Mouse (Mus musculus): ENCODE measurements around the gene Slc22a18. TPM values are rescaled to one million over a fixed set of nuclear protein-coding genes. Genes with fewer than 3 reads are reported as not detected.

Gene Slc22a18
- total and polyA plus RNA-seq, 3 experiments: 0.48 to 2.0 (median 0.76) TPM

- H3K4me2 ChIP-seq (ENCODE audit: insufficient read depth, low read depth, poor library complexity, severe bottlenecking): no peak overlapping the region
- dilution Hi-C loops (cut with MboI; ENCODE audit: extremely low pct_ligation_motif_present, extremely low pct_unique_long_range_greater_than_20kb, low sequenced_read_pairs) (no loop called here), in situ Hi-C loops (cut with MboI; ENCODE audit: low pct_ligation_motif_present, low pct_unique_long_range_greater_than_20kb, low sequenced_read_pairs) (no loop called here)
- no peak overlapping the region for H3K9ac ChIP-seq (ENCODE audit: insufficient read depth, low read depth)
- H3K79me2 ChIP-seq (replicated peaks; ENCODE audit: control insufficient read depth, extremely low read depth, insufficient read depth, poor library complexity, severe bottlenecking): no peaks in the 10 kb centered on the region
- DNase-seq (ENCODE audit: extremely low read depth): no peak
- H3K27ac ChIP-seq (ENCODE audit: insufficient read depth, low read depth): no peak overlapping the region
- TF ChIP-seq GABPA (IDR thresholded peaks at IDR 0.05; ENCODE audit: insufficient replicate concordance, low read depth, low read length): no peak
- TF ChIP-seq MAZ (IDR thresholded peaks at IDR 0.05; ENCODE audit: low read depth, low read length): no peak
- no peak for TF ChIP-seq ZC3H11A (IDR thresholded peaks at IDR 0.05; ENCODE audit: low read depth, low read length)
- TF ChIP-seq SIN3A (IDR thresholded peaks at IDR 0.05; ENCODE audit: low read length): no peak
- TF ChIP-seq RAD21 (IDR thresholded peaks at IDR 0.05; ENCODE audit: low read depth, low read length): no peak
- TF ChIP-seq KAT2A (IDR thresholded peaks at IDR 0.05; ENCODE audit: insufficient replicate concordance, low read length): no peak
- TF ChIP-seq ZMIZ1 (IDR thresholded peaks at IDR 0.05; ENCODE audit: low read depth, low read length): no peak
- no peak for TF ChIP-seq USF2 (conservative IDR thresholded peaks at IDR 0.05; ENCODE audit: low read depth, low read length)
- TF ChIP-seq TBP (conservative IDR thresholded peaks at IDR 0.05; ENCODE audit: low read depth, low read length): no peak
- TF ChIP-seq MAFK (IDR thresholded peaks at IDR 0.05; ENCODE audit: insufficient replicate concordance, low read length): no peak
- no peak for TF ChIP-seq MXI1 (IDR thresholded peaks at IDR 0.05; ENCODE audit: low read depth, low read length)
- TF ChIP-seq USF1 (IDR thresholded peaks at IDR 0.05; ENCODE audit: low read depth, low read length): no peak
- no peak for TF ChIP-seq SMC3 (IDR thresholded peaks at IDR 0.05; ENCODE audit: low read depth, low read length)
- no peak for TF ChIP-seq CHD2 (IDR thresholded peaks at IDR 0.05; ENCODE audit: low read length)
- TF ChIP-seq ZKSCAN1 (IDR thresholded peaks at IDR 0.05; ENCODE audit: borderline replicate concordance, low read depth, low read length): no peak
- TF ChIP-seq MAX (IDR thresholded peaks at IDR 0.05; ENCODE audit: low read length): no peak
- TF ChIP-seq ZNF384 (IDR thresholded peaks at IDR 0.05; ENCODE audit: low read depth, low read length): no peak
- TF ChIP-seq CTCF (conservative IDR thresholded peaks at IDR 0.05 in 1 of 2, IDR thresholded peaks at IDR 0.05 in 1 of 2; ENCODE audit: low read depth in 2 of 2, low read length in 2 of 2): no peak
- no peak for TF ChIP-seq ELF1 (IDR thresholded peaks at IDR 0.05; ENCODE audit: low read depth, low read length)
- H3K4me1 ChIP-seq (ENCODE audit: control insufficient read depth in 1 of 2, insufficient read depth in 2 of 2): no peaks in the 10 kb centered on the region
- H3K36me3 ChIP-seq (replicated peaks in 1 of 2; ENCODE audit: control insufficient read depth in 1 of 2, insufficient read depth in 1 of 2, low read length in 1 of 2): no peaks in the 10 kb centered on the region
- no peak overlapping the region for H3K4me3 ChIP-seq (replicated peaks in 1 of 3; ENCODE audit: low read depth in 2 of 3, low read length in 2 of 3, poor library complexity in 1 of 3)
- peaks cover 34% of the 10 kb centered on the region for H3K9me3 ChIP-seq (replicated peaks; ENCODE audit: low read length)
- H3K27me3 ChIP-seq (replicated peaks): peaks cover 10% of the 10 kb centered on the region
Measured at GRCm38 (mm10) chr7:143461294-143461870, 12.2 kb upstream of the Slc22a18 start.

- dilution Hi-C loops (cut with MboI; ENCODE audit: extremely low pct_ligation_motif_present, extremely low pct_unique_long_range_greater_than_20kb, low sequenced_read_pairs): no loop called here
- no peak overlapping the region for H3K9ac ChIP-seq (ENCODE audit: insufficient read depth, low read depth)
- DNase-seq (ENCODE audit: extremely low read depth): no peak
- no peak overlapping the region for H3K4me3 ChIP-seq (replicated peaks in 1 of 3; ENCODE audit: low read depth in 2 of 3, low read length in 2 of 3, poor library complexity in 1 of 3)
- no peaks in the 10 kb centered on the region for H3K36me3 ChIP-seq (replicated peaks in 1 of 2; ENCODE audit: control insufficient read depth in 1 of 2, insufficient read depth in 1 of 2, low read length in 1 of 2)
- H3K27ac ChIP-seq (ENCODE audit: insufficient read depth, low read depth): no peak overlapping the region
- H3K27me3 ChIP-seq (replicated peaks): peaks cover 12% of the 10 kb centered on the region
- TF ChIP-seq POLR2AphosphoS2 (IDR thresholded peaks at IDR 0.05; ENCODE audit: low read depth, low read length) (no peak), RAD21 (IDR thresholded peaks at IDR 0.05; ENCODE audit: low read depth, low read length) (no peak), MYC (IDR thresholded peaks at IDR 0.05; ENCODE audit: low read depth, low read length) (no peak), ZC3H11A (IDR thresholded peaks at IDR 0.05; ENCODE audit: low read depth, low read length) (no peak), CHD1 (IDR thresholded peaks at IDR 0.05; ENCODE audit: low read depth, low read length) (no peak), KAT2A (IDR thresholded peaks at IDR 0.05; ENCODE audit: insufficient replicate concordance, low read length) (no peak), MAFK (IDR thresholded peaks at IDR 0.05; ENCODE audit: insufficient replicate concordance, low read length) (no peak), ELF1 (IDR thresholded peaks at IDR 0.05; ENCODE audit: low read depth, low read length) (no peak), GABPA (IDR thresholded peaks at IDR 0.05; ENCODE audit: insufficient replicate concordance, low read depth, low read length) (no peak), E2F4 (IDR thresholded peaks at IDR 0.05; ENCODE audit: insufficient replicate concordance, low read depth, low read length) (no peak), SIN3A (IDR thresholded peaks at IDR 0.05; ENCODE audit: low read length) (no peak), CTCF (conservative IDR thresholded peaks at IDR 0.05 in 1 of 2, IDR thresholded peaks at IDR 0.05 in 1 of 2; ENCODE audit: low read depth in 2 of 2, low read length in 2 of 2) (no peak), HCFC1 (IDR thresholded peaks at IDR 0.05; ENCODE audit: low read depth, low read length) (no peak)
- no peaks in the 10 kb centered on the region for H3K79me2 ChIP-seq (replicated peaks; ENCODE audit: control insufficient read depth, extremely low read depth, insufficient read depth, poor library complexity, severe bottlenecking)
- in situ Hi-C loops (cut with MboI; ENCODE audit: low pct_ligation_motif_present, low pct_unique_long_range_greater_than_20kb, low sequenced_read_pairs): no loop called here
- no peak overlapping the region for H3K4me2 ChIP-seq (ENCODE audit: insufficient read depth, low read depth, poor library complexity, severe bottlenecking)
- no peaks in the 10 kb centered on the region for H3K4me1 ChIP-seq (ENCODE audit: control insufficient read depth in 1 of 2, insufficient read depth in 2 of 2)
- H3K9me3 ChIP-seq (replicated peaks; ENCODE audit: low read length): peaks cover 34% of the 10 kb centered on the region
Measured at GRCm38 (mm10) chr7:143461920-143462319, 11.6 kb upstream of the Slc22a18 start.
